Mouse (Mus musculus) liver, embryonic 16.5 days (tissue): ENCODE results near the gene Ccl5. TPM values are rescaled to one million over a fixed set of nuclear protein-coding genes. Genes with fewer than 3 reads are reported as not detected.

Experiments
- polyA plus RNA-seq: library from polyadenylated mRNA; unstranded; fragments of >200 nt; fragmentation: Nextera tagmentation; extraction: Ambion mirVana; gene quantifications from 2 replicates; pipeline ENCODE4 v1.2.1, GENCODE M21; 2015

Ccl5 gene
- polyA plus RNA-seq, 1 experiment from 2014 or later: 1.7 TPM

Other genes with a start within 250 kb of the Ccl5 start
- 39.7 and 43.0 TPM in 2 replicates for gene Slfn14, start 243.8 kb downstream of the Ccl5 start, polyA plus RNA-seq
- gene Ap2b1, start 231.5 kb downstream of the Ccl5 start, polyA plus RNA-seq: 19.2 and 21.7 TPM in 2 replicates
- gene Pex12, start 227.9 kb downstream of the Ccl5 start, polyA plus RNA-seq: 5.6 and 6.2 TPM in 2 replicates
- gene Rasl10b, start 121.4 kb downstream of the Ccl5 start, polyA plus RNA-seq: 0.02 and 0.07 TPM in 2 replicates
- gene Gas2l2, start 101.1 kb downstream of the Ccl5 start, polyA plus RNA-seq: not detected in 2 replicates
- gene 1700020L24Rik, start 92.8 kb downstream of the Ccl5 start, polyA plus RNA-seq: 1.7 and 2.4 TPM in 2 replicates
- gene Mmp28, start 67.4 kb downstream of the Ccl5 start, polyA plus RNA-seq: 0.37 and 0.42 TPM in 2 replicates
- gene Taf15, start 57.4 kb downstream of the Ccl5 start, polyA plus RNA-seq: 4.1 and 4.2 TPM in 2 replicates
- not detected in 2 replicates for gene Heatr9, start 8.3 kb downstream of the Ccl5 start, polyA plus RNA-seq
- gene Ccl9, start 48.1 kb upstream of the Ccl5 start, polyA plus RNA-seq: 66.8 and 71.8 TPM in 2 replicates
- 16.3 and 16.9 TPM in 2 replicates for gene Ccl6, start 62.6 kb upstream of the Ccl5 start, polyA plus RNA-seq
- not detected in 2 replicates for gene Rpl9-ps1, start 115.1 kb upstream of the Ccl5 start, polyA plus RNA-seq
- 0.34 and 0.44 TPM in 2 replicates for gene Ccl3, start 118.8 kb upstream of the Ccl5 start, polyA plus RNA-seq
- gene Ccl4, start 132.1 kb upstream of the Ccl5 start, polyA plus RNA-seq: 0.48 and 0.50 TPM in 2 replicates
- gene Wfdc17, start 173.5 kb upstream of the Ccl5 start, polyA plus RNA-seq: 20.4 and 20.6 TPM in 2 replicates
- gene Wfdc18, start 178.5 kb upstream of the Ccl5 start, polyA plus RNA-seq: 0.18 TPM in 1 of 2 replicates, not detected in the other
- 52.2 and 61.4 TPM in 2 replicates for gene Wfdc21, start 216.4 kb upstream of the Ccl5 start, polyA plus RNA-seq
- gene Heatr6, start 223.2 kb upstream of the Ccl5 start, polyA plus RNA-seq: 5.6 and 7.2 TPM in 2 replicates